Mouse (Mus musculus) stomach, postnatal 0 days (tissue): ENCODE measurements at regions not wholly inside any gene's neighbourhood (a gene's known extent, or its start where the extent isn't known, plus 50 kb on each side); places are given as distances from the start of the nearest gene placed in this dataset.
"Not testable (repeated sequence)": the region's sequence is repeated elsewhere in the genome, so short reads cannot be mapped to it uniquely, and the experiment has no call there.

Experiments used
- ATAC-seq: fragments of 200-750 bp; cut with Nextera tagmentation; 2 replicates; pipeline ENCODE4 v1.8.0; 2017; ENCODE audit not compliant: low FRiP score, low TSS enrichment
- DNase-seq: peaks from one replicate; pipeline ENCODE4 v3.0.0-alpha.2; 2016; ENCODE audit warnings: low spot score
- H3K27ac ChIP-seq: fragments of 300-500 bp; sonication (generic); replicated peaks from 2 replicates; pipeline ENCODE4 v1.5.1; 2014; ENCODE audit warnings: mild to moderate bottlenecking, control low read depth
- H3K27me3 ChIP-seq: fragments of 300-500 bp; sonication (generic); 2 replicates; pipeline ENCODE4 v1.6.1; 2014; ENCODE audit warnings: low read length; ENCODE audit not compliant: control insufficient read depth, insufficient read depth
- H3K36me3 ChIP-seq: fragments of 300-500 bp; sonication (generic); 2 replicates; pipeline ENCODE4 v1.6.1; 2014; ENCODE audit warnings: low read length, mixed read lengths; ENCODE audit not compliant: control insufficient read depth, insufficient read depth
- H3K4me1 ChIP-seq: fragments of 300-500 bp; sonication (generic); replicated peaks from 2 replicates; pipeline ENCODE4 v1.6.1; 2014; ENCODE audit warnings: antibody characterized with exemption; ENCODE audit not compliant: control insufficient read depth, insufficient read depth
- H3K4me2 ChIP-seq: fragments of 300-500 bp; sonication (generic); replicated peaks from 2 replicates; pipeline ENCODE4 v1.6.1; 2014; ENCODE audit warnings: low read depth, mild to moderate bottlenecking, control low read depth, moderate library complexity
- H3K4me3 ChIP-seq: fragments of 300-500 bp; sonication (generic); 2 replicates; pipeline ENCODE4 v1.5.1; 2014; ENCODE audit warnings: low read depth, low read length, control low read depth
- H3K9ac ChIP-seq: fragments of 300-500 bp; sonication (generic); 2 replicates; pipeline ENCODE4 v1.6.1; 2014; ENCODE audit warnings: mild to moderate bottlenecking, low read length, control low read depth, mixed read lengths
- H3K9me3 ChIP-seq: fragments of 300-500 bp; sonication (generic); 2 replicates; pipeline ENCODE4 v1.6.1; 2016; ENCODE audit warnings: low read length; ENCODE audit not compliant: control insufficient read depth
- CTCF ChIP-seq: IDR thresholded peaks from 2 replicates; pipeline ENCODE4 v1.5.1; 2016; ENCODE audit warnings: antibody characterized with exemption, low read depth, mild to moderate bottlenecking, moderate library complexity
- EP300 ChIP-seq: optimal IDR thresholded peaks from 2 replicates; pipeline ENCODE3; 2016; ENCODE audit warnings: antibody characterized with exemption
- WGBS: fragments of 180-500 bp; shearing (Covaris S2); extraction: QIAGEN DNeasy Blood & Tissue Kit; methylation state at CpG from one replicate; pipeline ENCODE4 v1.1.7; 2014; 5-methylcytosine and 5-hydroxymethylcytosine counted together

DNA sequence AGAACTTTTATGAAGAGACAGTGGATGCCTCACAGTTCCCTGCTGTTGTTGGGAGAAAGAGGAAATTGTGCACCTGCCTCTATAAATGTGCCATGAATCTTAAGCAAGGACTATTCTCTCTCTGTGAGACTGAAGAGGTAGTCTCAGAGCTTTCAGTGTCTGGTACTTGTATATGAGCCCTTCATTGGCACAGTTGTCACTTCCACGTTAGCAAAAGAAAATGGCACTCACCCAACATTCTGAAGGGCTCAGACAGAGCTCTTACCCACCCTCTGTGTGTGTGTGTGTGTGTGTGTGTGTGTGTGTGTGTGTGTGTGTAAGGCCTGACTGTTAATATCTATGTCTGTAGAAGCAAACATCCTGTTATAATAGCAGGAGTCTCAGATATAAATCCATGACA is 75.6 kb upstream of the Lhfpl3 start:
- no peaks in the 10 kb centered on the region for H3K9me3 ChIP-seq
- no peak for TF ChIP-seq EP300
- TF ChIP-seq CTCF, result no peak
- no peak overlapping the region for H3K4me2 ChIP-seq
- ATAC-seq (no peak), DNase-seq (no peak)
- H3K27me3 ChIP-seq, result no peaks in the 10 kb centered on the region
- no peak overlapping the region for H3K9ac ChIP-seq
- no peak overlapping the region for H3K4me3 ChIP-seq
- WGBS, result 62% methylated on average over 1 of the region's 1 CpGs
- H3K27ac ChIP-seq, result no peak overlapping the region
- no peaks in the 10 kb centered on the region for H3K36me3 ChIP-seq
- H3K4me1 ChIP-seq, result no peaks in the 10 kb centered on the region

GRCm38 (mm10) chr5:22641233-22641632 is 91.0 kb upstream of the Orc5 start:
- no peak overlapping the region for H3K9ac ChIP-seq
- TF ChIP-seq CTCF (peak; percentile 59), EP300 (no peak)
- no peaks in the 10 kb centered on the region for H3K27me3 ChIP-seq
- DNase-seq (no peak), ATAC-seq (no peak)
- no peaks in the 10 kb centered on the region for H3K9me3 ChIP-seq
- no peaks in the 10 kb centered on the region for H3K4me1 ChIP-seq
- H3K27ac ChIP-seq, result no peak overlapping the region
- H3K4me2 ChIP-seq, result no peak overlapping the region
- H3K36me3 ChIP-seq, result no peaks in the 10 kb centered on the region
- no peak overlapping the region for H3K4me3 ChIP-seq

- not testable (repeated sequence) for DNase-seq, H3K4me3 ChIP-seq, H3K27ac ChIP-seq, H3K4me1 ChIP-seq, H3K4me2 ChIP-seq, ATAC-seq, H3K27me3 ChIP-seq, H3K9ac ChIP-seq, H3K36me3 ChIP-seq, H3K9me3 ChIP-seq
- WGBS, result 59% methylated on average over 2 of the region's 2 CpGs
These were observed 66.8 kb upstream of the Orc5 start for GRCm38 (mm10) chr5:22616989-22617388.
